Mouse (Mus musculus) cerebellum, adult 2 months (tissue): ENCODE results near the gene Gm28729. TPM values are rescaled to one million over a fixed set of nuclear protein-coding genes. Genes with fewer than 3 reads are reported as not detected.

Experiments used
- DNase-seq, 2 experiments: peaks; one replicate each; pipeline ENCODE4 v3.0.0; 2021
- H3K27ac ChIP-seq: fragments of 200-500 bp; 2 replicates; pipeline ENCODE4 v1.5.1; 2012; ENCODE audit warnings: low read length, control low read depth, inconsistent platforms; ENCODE audit not compliant: insufficient read depth
- H3K27me3 ChIP-seq: fragments of 200-500 bp; 2 replicates; pipeline ENCODE4 v1.6.1; 2012; ENCODE audit warnings: inconsistent platforms, mild to moderate bottlenecking, low read length, moderate library complexity; ENCODE audit not compliant: control insufficient read depth, insufficient read depth
- H3K4me1 ChIP-seq: fragments of 200-500 bp; 2 replicates; pipeline ENCODE4 v1.6.1; 2011; ENCODE audit warnings: low read length; ENCODE audit not compliant: control insufficient read depth, insufficient read depth
- H3K4me3 ChIP-seq: fragments of 200-500 bp; replicated peaks from 2 replicates; pipeline ENCODE3; 2011; ENCODE audit warnings: mild to moderate bottlenecking, low read depth, low read length, control low read depth; ENCODE audit not compliant: insufficient read depth
- CTCF ChIP-seq: fragments of 200-500 bp; IDR thresholded peaks from 2 replicates; pipeline ENCODE4 v1.5.1; 2011; ENCODE audit warnings: low read depth, mild to moderate bottlenecking, control low read depth, low read length, moderate library complexity, borderline replicate concordance; ENCODE audit not compliant: insufficient read depth
- POLR2A ChIP-seq: fragments of 200-500 bp; IDR thresholded peaks from 2 replicates; pipeline ENCODE4 v1.6.1; 2011; ENCODE audit warnings: low read length, control low read depth, borderline replicate concordance; ENCODE audit not compliant: insufficient read depth
- WGBS: fragments of 180-500 bp; shearing (Covaris S2); methylation state at CpG from one replicate; pipeline ENCODE4 v1.1.7; 2018; 5-methylcytosine and 5-hydroxymethylcytosine counted together
- polyA plus RNA-seq: library from polyadenylated mRNA; depleted of rRNA; stranded (reverse); fragments of >200 nt; gene quantifications from 2 replicates; pipeline ENCODE4 v1.2.3, GENCODE M21; 2012; rRNA removed

Gm28729 gene
- polyA plus RNA-seq, result 0.21 and 0.35 TPM in 2 replicates

GRCm38 (mm10) chr9:96524972-96525506 lies at the start of gene Gm28729:
Gene Gm28729 (minus strand): TSS chr9:96525264.
- 51% methylated on average over 12 of the region's 12 CpGs for WGBS
- Histone ChIP-seq H3K4me1 (peaks cover 2% of the 10 kb centered on the region; the same call in 1 of the 2 replicates), H3K27ac (no peak within 1 kb of the TSS), H3K4me3 (no peak within 1 kb of the TSS), H3K27me3 (no peaks in the 10 kb centered on the region)
- TF ChIP-seq POLR2A, result no peak
- no peak for DNase-seq

DNA sequence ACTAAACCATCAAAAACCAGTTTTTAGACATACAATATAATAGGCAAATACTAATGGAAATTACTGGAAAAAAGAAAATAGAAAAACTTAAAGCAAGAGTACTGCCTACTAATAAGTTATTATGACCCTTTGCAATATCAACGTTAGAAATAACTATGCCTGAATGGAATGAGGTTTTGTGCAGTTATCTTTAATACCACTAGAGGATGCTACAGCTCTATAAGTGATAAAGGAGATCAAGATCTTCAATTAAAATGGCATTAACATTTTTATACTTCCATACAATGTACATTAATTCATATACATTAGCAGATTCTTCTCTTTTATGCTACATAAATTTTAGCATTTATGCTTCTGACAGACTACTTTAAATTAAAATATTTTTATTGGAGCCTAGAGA lies 48.2 kb upstream of the Gm28729 start:
- TF ChIP-seq POLR2A, result no peak
- TF ChIP-seq CTCF, result peak; percentile 51; the same call in 1 of the 2 replicates
- Histone ChIP-seq H3K27ac (no peak overlapping the region), H3K4me3 (no peak overlapping the region), H3K4me1 (no peaks in the 10 kb centered on the region), H3K27me3 (no peaks in the 10 kb centered on the region)
- 2% methylated on average over 1 of the region's 1 CpGs for WGBS
- DNase-seq, result peak in 1 of 2 experiments; percentile 45

GRCm38 (mm10) chr9:96572754-96573153 lies 47.7 kb upstream of the Gm28729 start:
- DNase-seq, result no peak
- H3K4me1 ChIP-seq, result no peaks in the 10 kb centered on the region
- H3K4me3 ChIP-seq, result no peak overlapping the region
- WGBS, result 90% methylated on average over 9 of the region's 9 CpGs
- H3K27ac ChIP-seq, result no peak overlapping the region
- no peak for TF ChIP-seq POLR2A
- TF ChIP-seq CTCF, result no peak
- H3K27me3 ChIP-seq, result no peaks in the 10 kb centered on the region

- DNase-seq, result no peak
- Histone ChIP-seq H3K4me1 (no peaks in the 10 kb centered on the region), H3K27ac (no peak overlapping the region), H3K4me3 (no peak overlapping the region), H3K27me3 (no peaks in the 10 kb centered on the region)
- 76% methylated on average over 8 of the region's 8 CpGs for WGBS
- TF ChIP-seq POLR2A (no peak), CTCF (no peak)
These were observed 41.5 kb upstream of the Gm28729 start for GRCm38 (mm10) chr9:96566470-96566996.

DNA sequence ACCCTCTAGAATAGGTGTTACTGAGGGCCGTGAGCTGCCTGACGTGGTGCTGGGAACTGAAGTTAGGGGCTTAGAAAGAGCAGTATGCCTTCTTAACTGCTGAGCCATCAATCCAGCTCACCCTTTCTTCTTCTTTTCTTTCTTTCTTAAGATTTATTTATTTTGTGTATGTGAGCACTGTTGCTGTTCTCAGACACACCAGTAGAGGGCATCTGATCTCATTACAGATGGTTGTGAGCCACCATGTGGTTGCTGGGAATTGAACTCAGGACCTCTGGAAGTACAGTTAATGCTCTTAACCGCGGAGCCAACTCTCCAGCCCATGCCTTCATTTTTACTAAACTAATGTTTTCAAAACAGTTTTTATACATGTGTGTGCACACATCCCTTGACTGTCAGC lies 38.4 kb upstream of the Gm28729 start:
- TF ChIP-seq CTCF, result no peak
- no peaks in the 10 kb centered on the region for H3K27me3 ChIP-seq
- no peaks in the 10 kb centered on the region for H3K4me1 ChIP-seq
- DNase-seq, result no peak
- no peak overlapping the region for H3K4me3 ChIP-seq
- no peak overlapping the region for H3K27ac ChIP-seq
- WGBS, result 94% methylated on average over 4 of the region's 4 CpGs

DNA sequence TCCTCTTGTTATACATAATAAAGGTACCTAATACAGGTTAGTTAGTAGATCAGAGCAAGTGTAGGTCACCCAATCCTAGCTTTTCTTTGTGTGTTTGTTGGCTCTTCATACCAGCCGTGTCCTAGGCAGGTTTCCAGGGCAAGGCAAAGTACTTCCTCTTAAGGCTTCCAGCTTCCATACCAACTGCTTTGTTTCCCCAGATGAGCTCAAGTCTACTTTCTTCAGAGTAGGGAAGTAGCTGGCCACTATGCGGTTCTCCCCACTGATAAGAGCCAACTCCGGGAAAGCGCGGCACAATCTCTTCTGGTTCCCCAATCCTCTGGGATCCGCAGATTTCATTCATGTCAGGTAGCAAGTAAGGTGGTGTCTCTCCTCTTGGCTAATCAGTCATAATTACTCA lies 34.1 kb upstream of the Gm28729 start:
- Histone ChIP-seq H3K27me3 (no peaks in the 10 kb centered on the region), H3K4me3 (no peak overlapping the region), H3K4me1 (no peaks in the 10 kb centered on the region), H3K27ac (no peak overlapping the region)
- 96% methylated on average over 6 of the region's 6 CpGs for WGBS
- no peak for TF ChIP-seq POLR2A
- no peak for TF ChIP-seq CTCF
- DNase-seq, result no peak

DNA sequence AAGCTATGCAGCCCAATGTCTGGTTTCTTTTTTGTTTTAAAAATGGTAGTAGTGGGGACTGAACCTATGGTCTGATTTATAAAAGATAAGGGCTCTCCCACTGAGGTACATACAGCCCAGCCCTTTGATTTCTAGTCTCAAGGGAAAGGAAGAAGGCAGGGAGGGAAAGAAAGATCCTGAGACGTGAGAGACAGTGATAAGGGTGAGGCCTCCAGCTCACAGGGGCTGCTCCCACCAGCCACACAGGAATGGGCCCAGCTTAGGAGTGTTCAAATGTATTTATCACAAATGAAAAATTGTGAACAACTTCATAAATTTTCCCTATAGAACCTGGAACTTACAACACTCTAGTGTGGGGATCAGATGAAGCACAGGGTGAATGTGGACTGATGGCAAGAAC lies 33.5 kb upstream of the Gm28729 start:
- Histone ChIP-seq H3K4me1 (no peaks in the 10 kb centered on the region), H3K27ac (no peak overlapping the region), H3K27me3 (no peaks in the 10 kb centered on the region), H3K4me3 (no peak overlapping the region)
- no peak for TF ChIP-seq CTCF
- no peak for TF ChIP-seq POLR2A
- WGBS, result 87% methylated on average over 1 of the region's 1 CpGs
- no peak for DNase-seq

- no peak for TF ChIP-seq CTCF
- no peak for TF ChIP-seq POLR2A
- H3K27me3 ChIP-seq, result no peaks in the 10 kb centered on the region
- H3K4me3 ChIP-seq, result no peak overlapping the region
- WGBS, result 79% methylated on average over 1 of the region's 1 CpGs
- no peak overlapping the region for H3K27ac ChIP-seq
- no peak for DNase-seq
- H3K4me1 ChIP-seq, result no peaks in the 10 kb centered on the region
These were observed 29.0 kb upstream of the Gm28729 start for GRCm38 (mm10) chr9:96554095-96554494.

DNA sequence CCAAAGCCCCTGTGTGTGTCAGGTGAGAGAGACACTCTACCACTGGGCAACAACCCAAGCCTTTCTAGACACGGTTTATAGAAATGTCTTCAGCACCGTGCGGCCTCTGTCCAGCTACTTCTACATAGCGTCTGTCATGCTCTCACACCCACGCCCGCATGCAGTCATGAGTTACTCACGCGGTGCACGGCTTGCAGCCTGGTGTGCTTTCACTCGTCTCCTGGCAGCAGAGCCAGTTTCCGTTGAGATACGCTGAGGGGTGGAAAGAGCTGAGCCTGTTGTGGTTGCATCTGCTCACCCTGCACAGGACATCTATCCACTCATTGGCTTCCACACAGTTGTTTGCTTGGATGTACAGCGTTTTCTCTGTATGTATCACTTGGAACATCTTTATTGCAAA lies 20.3 kb upstream of the Gm28729 start:
- DNase-seq, result no peak
- TF ChIP-seq POLR2A, result no peak
- no peak for TF ChIP-seq CTCF
- Histone ChIP-seq H3K4me1 (peaks cover 5% of the 10 kb centered on the region; the same call in 1 of the 2 replicates), H3K27ac (no peak overlapping the region), H3K4me3 (no peak overlapping the region), H3K27me3 (no peaks in the 10 kb centered on the region)
- whole genome bisulfite sequencing, result 54% methylated on average over 13 of the region's 13 CpGs
